Mouse (Mus musculus) activated CD4-positive, CD25-positive, alpha-beta regulatory T cell, adult 4 months (primary cell): ENCODE results near the gene Gm49721. TPM values are rescaled to one million over a fixed set of nuclear protein-coding genes. Genes with fewer than 3 reads are reported as not detected.
"Not testable (repeated sequence)": the region's sequence is repeated elsewhere in the genome, so short reads cannot be mapped to it uniquely, and the experiment has no call there.

Source experiments
- ATAC-seq: one replicate; pipeline ENCODE4 v1.8.0; 2017
- polyA plus RNA-seq, 2 experiments: library from polyadenylated mRNA; unstranded; fragments of 100-300 nt; shearing (Covaris generic); gene quantifications; one replicate each; pipeline ENCODE4 v1.2.1; 2017

The Gm49721 gene
- under 1 TPM in 1 of 2 experiments, not detected in 1; 0.20 TPM for polyA plus RNA-seq

- ATAC-seq = peak; percentile 97
Measured at GRCm38 (mm10) chr17:6978287-6979248, at the start of gene Gm49721. Gene Gm49721, plus strand, starts transcription at chr17:6978904.

- not testable (repeated sequence) for ATAC-seq
Measured at GRCm38 (mm10) chr17:6931625-6932024, 47.1 kb upstream of the Gm49721 start.

GRCm38 (mm10) chr17:6942560-6942959, 36.1 kb upstream of the Gm49721 start:
- ATAC-seq = not testable (repeated sequence)

GRCm38 (mm10) chr17:6947637-6947983, 31.1 kb upstream of the Gm49721 start:
- peak; percentile 1 for ATAC-seq

GRCm38 (mm10) chr17:6947984-6948768, 30.5 kb upstream of the Gm49721 start, which contains the start of gene Rsph3b:
Gene Rsph3b, minus strand, starts transcription at chr17:6948682.
- peak; percentile 69 for ATAC-seq

- ATAC-seq = peak; percentile 19
Measured at GRCm38 (mm10) chr17:6948769-6949228, 29.9 kb upstream of the Gm49721 start.

GRCm38 (mm10) chr17:6958881-6959280, 19.8 kb upstream of the Gm49721 start:
- not testable (repeated sequence) for ATAC-seq

GRCm38 (mm10) chr17:6959543-6960259, 19.0 kb upstream of the Gm49721 start:
- not testable (repeated sequence) for ATAC-seq

- ATAC-seq = not testable (repeated sequence)
Measured at GRCm38 (mm10) chr17:6960349-6960748, 18.4 kb upstream of the Gm49721 start.

- peak; percentile 1 for ATAC-seq
Measured at GRCm38 (mm10) chr17:6960776-6961175, 17.9 kb upstream of the Gm49721 start, which contains the start of gene Tagap1. Gene Tagap1, minus strand, starts transcription at chr17:6961156.

- peak; percentile 85 for ATAC-seq
Measured at GRCm38 (mm10) chr17:6961181-6962000, 17.3 kb upstream of the Gm49721 start.

GRCm38 (mm10) chr17:6962339-6962738, 16.4 kb upstream of the Gm49721 start:
- not testable (repeated sequence) for ATAC-seq

GRCm38 (mm10) chr17:6962936-6963335, 15.8 kb upstream of the Gm49721 start:
- not testable (repeated sequence) for ATAC-seq

- ATAC-seq = not testable (repeated sequence)
Measured at GRCm38 (mm10) chr17:6965364-6965763, 13.3 kb upstream of the Gm49721 start.

- ATAC-seq = not testable (repeated sequence)
Measured at GRCm38 (mm10) chr17:6967673-6968072, 11.0 kb upstream of the Gm49721 start.

GRCm38 (mm10) chr17:6970334-6970733, 8.4 kb upstream of the Gm49721 start, which contains the start of gene Rnaset2b:
Gene Rnaset2b, plus strand, starts transcription at chr17:6970634.
- ATAC-seq = not testable (repeated sequence)

GRCm38 (mm10) chr17:6971238-6971637, 7.5 kb upstream of the Gm49721 start:
- ATAC-seq = not testable (repeated sequence)

- not testable (repeated sequence) for ATAC-seq
Measured at GRCm38 (mm10) chr17:6972836-6973396, 5.8 kb upstream of the Gm49721 start.

GRCm38 (mm10) chr17:6974985-6975384, 3.7 kb upstream of the Gm49721 start:
- ATAC-seq = not testable (repeated sequence)

- ATAC-seq = not testable (repeated sequence)
Measured at GRCm38 (mm10) chr17:6979380-6979779, 676 bp downstream of the Gm49721 start.

GRCm38 (mm10) chr17:6980144-6980543, 1.4 kb downstream of the Gm49721 start:
- ATAC-seq = not testable (repeated sequence)
